Mouse (Mus musculus) subcutaneous adipose tissue, adult 2 months (tissue): ENCODE results near the gene Bcr. TPM values are rescaled to one million over a fixed set of nuclear protein-coding genes. Genes with fewer than 3 reads are reported as not detected.

Source experiments
- polyA plus RNA-seq: library from polyadenylated mRNA; depleted of rRNA; stranded (reverse); fragments of >200 nt; gene quantifications from 2 replicates; pipeline ENCODE4 v1.2.3, GENCODE M21; 2012; ENCODE audit warnings: low replicate concordance; rRNA removed

Bcr gene
- polyA plus RNA-seq: 25.4 and 32.4 TPM in 2 replicates

GRCm38 (mm10) chr10:75060217-75060842 lies at the start of gene Bcr:
TSS of gene Bcr (plus strand) at chr10:75060592.

GRCm38 (mm10) chr10:75032395-75032794 lies 28.0 kb upstream of the Bcr start, which contains the start of gene Rsph14:
TSS of gene Rsph14 (minus strand) at chr10:75032586.

GRCm38 (mm10) chr10:75036883-75037379 lies 23.5 kb upstream of the Bcr start, which contains the start of gene Rab36:
TSS of gene Rab36 (plus strand) at chr10:75037058.

GRCm38 (mm10) chr10:75211807-75212645 lies 151.6 kb downstream of the Bcr start, which contains the start of gene Specc1l:
TSS of gene Specc1l (plus strand) at chr10:75212073.

Other genes starting within 250 kb of the Bcr start
- 1.4 and 7.9 TPM in 2 replicates for gene Gnaz, start 93.4 kb upstream of the Bcr start, polyA plus RNA-seq
- not detected in 2 replicates for gene Rsph14, start 28.0 kb upstream of the Bcr start, polyA plus RNA-seq
- 3.2 and 23.7 TPM in 2 replicates for gene Rab36, start 23.5 kb upstream of the Bcr start, polyA plus RNA-seq
- 16.1 and 24.9 TPM in 2 replicates for gene Specc1l, start 151.5 kb downstream of the Bcr start, polyA plus RNA-seq